Mouse (Mus musculus) CH12.LX (cell line): ENCODE results near the gene Kif1c.

Source experiments
- CTCF ChIP-seq, 2 experiments: IDR thresholded peaks in 1 of 2; conservative IDR thresholded peaks in 1 of 2; 2 replicates each; pipeline ENCODE4 v1.5.1; 2011 to 2012; ENCODE audit warnings: low read depth in 2 of 2, low read length in 2 of 2, improper control_type of control experiment in 1 of 2, inconsistent platforms in 1 of 2, mild to moderate bottlenecking in 1 of 2, moderate library complexity in 1 of 2
- E2F4 ChIP-seq: IDR thresholded peaks from 2 replicates; pipeline ENCODE4 v1.6.1; 2011; ENCODE audit warnings: low read depth, low read length, improper control_type of control experiment; ENCODE audit not compliant: insufficient replicate concordance
- EP300 ChIP-seq: IDR thresholded peaks from 2 replicates; pipeline ENCODE4 v1.6.1; 2011; ENCODE audit warnings: low read length, improper control_type of control experiment
- KAT2A ChIP-seq: IDR thresholded peaks from 2 replicates; pipeline ENCODE4 v1.6.1; 2012; ENCODE audit warnings: low read length, improper control_type of control experiment, inconsistent platforms; ENCODE audit not compliant: insufficient replicate concordance
- MAX ChIP-seq: IDR thresholded peaks from 2 replicates; pipeline ENCODE4 v1.6.1; 2011; ENCODE audit warnings: low read length, improper control_type of control experiment
- MEF2A ChIP-seq: IDR thresholded peaks from 2 replicates; pipeline ENCODE4 v1.6.1; 2014; ENCODE audit warnings: low read depth, mild to moderate bottlenecking, inconsistent platforms, low read length, improper control_type of control experiment, borderline replicate concordance
- POLR2A ChIP-seq: IDR thresholded peaks from 2 replicates; pipeline ENCODE4 v1.6.1; 2011; ENCODE audit warnings: low read depth, mild to moderate bottlenecking, improper control_type of control experiment, low read length
- RAD21 ChIP-seq: IDR thresholded peaks from 2 replicates; pipeline ENCODE4 v1.6.1; 2011; ENCODE audit warnings: low read depth, mild to moderate bottlenecking, low read length, improper control_type of control experiment, moderate library complexity
- SIN3A ChIP-seq: IDR thresholded peaks from 2 replicates; pipeline ENCODE4 v1.6.1; 2012; ENCODE audit warnings: low read length, improper control_type of control experiment, inconsistent platforms
- ZC3H11A ChIP-seq: IDR thresholded peaks from 2 replicates; pipeline ENCODE4 v1.6.1; 2012; ENCODE audit warnings: low read depth, mild to moderate bottlenecking, inconsistent platforms, low read length, improper control_type of control experiment

- TF ChIP-seq MAX (peak; percentile 58), ZC3H11A (no peak), CTCF (conservative IDR thresholded peaks at IDR 0.05 in 1 of 2, IDR thresholded peaks at IDR 0.05 in 1 of 2; ENCODE audit: low read depth in 2 of 2, low read length in 2 of 2) (no peak), POLR2A (peak; percentile 65), SIN3A (peak; percentile 85), MEF2A (peak; percentile 35; the same call in 1 of the 2 replicates), KAT2A (peak; percentile 72; the same call in 1 of the 2 replicates), RAD21 (no peak), EP300 (peak; percentile 35; the same call in 1 of the 2 replicates), E2F4 (peak; percentile 69; the same call in 1 of the 2 replicates)
Measured at GRCm38 (mm10) chr11:70653345-70654197, 46.8 kb upstream of the Kif1c start.
